Mouse (Mus musculus): ENCODE measurements around the gene Tbc1d4. TPM values are rescaled to one million over a fixed set of nuclear protein-coding genes. Genes with fewer than 3 reads are reported as not detected.
A peak's percentile ranks its signal among the peaks of the same experiment; 100 is the strongest.

Gene Tbc1d4
- polyA plus RNA-seq, 1 experiment from 2014 or later = 8.7 TPM

DNA sequence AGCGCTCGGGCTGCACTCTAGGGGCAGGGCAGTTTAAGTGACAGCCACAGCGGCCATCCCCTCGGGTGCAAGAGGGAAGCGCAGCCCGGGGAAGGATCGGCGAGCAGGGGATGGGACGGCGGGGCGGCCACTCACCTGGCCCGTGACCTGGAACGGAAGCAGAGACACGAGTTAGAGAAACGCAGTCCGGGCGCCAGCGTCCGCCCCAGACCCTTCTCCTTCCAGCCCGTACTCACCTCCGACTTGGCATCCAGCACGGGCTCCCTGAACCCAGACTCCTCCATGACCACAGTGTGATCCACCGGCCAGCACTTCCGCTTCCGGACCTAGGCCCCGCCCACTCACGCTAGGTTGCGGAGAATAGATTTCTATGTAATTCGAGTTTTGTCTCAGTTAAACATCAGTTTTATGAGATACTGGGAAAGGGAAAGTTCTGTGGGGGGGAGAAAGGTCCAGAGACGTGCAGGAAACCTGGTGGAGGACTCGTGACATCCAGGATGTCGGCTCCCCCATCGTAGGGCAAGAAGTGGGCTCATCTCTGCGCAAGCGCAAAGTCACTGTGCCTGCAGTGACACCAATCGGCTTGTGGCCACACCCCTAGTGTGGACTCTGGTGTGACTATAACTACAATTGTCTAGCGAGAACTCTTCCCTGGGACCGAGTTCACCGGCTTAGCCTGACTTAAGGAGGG is 31.3 kb upstream of the Tbc1d4 start, which contains the start of gene Commd6:
TSS of gene Commd6 (minus strand) at position 534 of the 691 bp plus-strand sequence.
- H3K27ac ChIP-seq (ENCODE audit: low read length) = peak within 1 kb of the TSS; percentile 69
- no peaks in the 10 kb centered on the region for H3K9me3 ChIP-seq (ENCODE audit: control insufficient read depth, low read depth, low read length)
- no peaks in the 10 kb centered on the region for H3K4me1 ChIP-seq (ENCODE audit: control insufficient read depth, insufficient read depth, low read length)
- H3K27me3 ChIP-seq (ENCODE audit: control insufficient read depth, insufficient read depth, low read length) = no peaks in the 10 kb centered on the region
- ATAC-seq (ENCODE audit: insufficient number of reproducible peaks, insufficient read depth, low FRiP score, low read depth) = peak; percentile 97
- peak within 1 kb of the TSS; percentile 79 for H3K4me3 ChIP-seq (ENCODE audit: low read depth, low read length)
- peak within 1 kb of the TSS; percentile 68 for H3K4me2 ChIP-seq (replicated peaks; ENCODE audit: low read depth, low read length)
- H3K9ac ChIP-seq (replicated peaks; ENCODE audit: low read depth, low read length) = peak within 1 kb of the TSS; percentile 68
- whole genome bisulfite sequencing = under 1% methylated on average over 35 of the region's 39 CpGs
- no peaks in the 10 kb centered on the region for H3K36me3 ChIP-seq (ENCODE audit: control insufficient read depth, insufficient read depth, low read length)

- no peak for ATAC-seq (ENCODE audit: insufficient number of reproducible peaks, insufficient read depth, low FRiP score, low read depth)
- Histone ChIP-seq H3K4me1 (ENCODE audit: control insufficient read depth, insufficient read depth, low read length) (no peaks in the 10 kb centered on the region), H3K27me3 (ENCODE audit: control insufficient read depth, insufficient read depth, low read length) (no peaks in the 10 kb centered on the region), H3K4me3 (ENCODE audit: low read depth, low read length) (no peak overlapping the region), H3K9me3 (ENCODE audit: control insufficient read depth, low read depth, low read length) (no peaks in the 10 kb centered on the region), H3K4me2 (replicated peaks; ENCODE audit: low read depth, low read length) (no peak overlapping the region), H3K9ac (replicated peaks; ENCODE audit: low read depth, low read length) (no peak overlapping the region), H3K27ac (ENCODE audit: low read length) (no peak overlapping the region), H3K36me3 (ENCODE audit: control insufficient read depth, insufficient read depth, low read length) (peaks cover 13% of the 10 kb centered on the region)
- WGBS = 90% methylated on average over 6 of the region's 6 CpGs
Measured at GRCm38 (mm10) chr14:101637381-101637780, 28.4 kb upstream of the Tbc1d4 start.

DNA sequence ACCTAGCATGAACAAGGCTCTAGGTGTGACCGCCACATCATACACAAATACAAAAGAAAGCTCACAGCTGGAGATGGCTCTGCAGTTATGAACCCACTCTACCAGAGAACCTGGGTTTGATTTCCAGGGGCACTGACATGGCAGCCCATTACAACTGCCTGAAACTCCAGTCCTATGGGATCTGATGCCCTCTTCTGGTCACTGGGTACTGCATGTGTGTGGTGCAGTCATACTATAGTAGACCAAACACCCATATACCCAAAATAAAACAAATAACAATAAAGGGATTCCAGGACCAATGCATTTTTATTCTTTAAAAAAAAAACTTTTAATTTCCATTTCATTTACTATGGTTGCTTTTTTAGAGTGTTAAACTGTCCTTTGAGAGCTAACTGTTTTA is 26.8 kb upstream of the Tbc1d4 start:
- H3K36me3 ChIP-seq (ENCODE audit: control insufficient read depth, insufficient read depth, low read length) = peaks cover 13% of the 10 kb centered on the region
- WGBS = 100% methylated on average over 1 of the region's 1 CpGs
- no peak for ATAC-seq (ENCODE audit: insufficient number of reproducible peaks, insufficient read depth, low FRiP score, low read depth)
- H3K4me1 ChIP-seq (ENCODE audit: control insufficient read depth, insufficient read depth, low read length) = no peaks in the 10 kb centered on the region
- no peaks in the 10 kb centered on the region for H3K27me3 ChIP-seq (ENCODE audit: control insufficient read depth, insufficient read depth, low read length)
- H3K9ac ChIP-seq (replicated peaks; ENCODE audit: low read depth, low read length) = no peak overlapping the region
- no peak overlapping the region for H3K4me3 ChIP-seq (ENCODE audit: low read depth, low read length)
- H3K27ac ChIP-seq (ENCODE audit: low read length) = no peak overlapping the region
- no peak overlapping the region for H3K4me2 ChIP-seq (replicated peaks; ENCODE audit: low read depth, low read length)
- no peaks in the 10 kb centered on the region for H3K9me3 ChIP-seq (ENCODE audit: control insufficient read depth, low read depth, low read length)

DNA sequence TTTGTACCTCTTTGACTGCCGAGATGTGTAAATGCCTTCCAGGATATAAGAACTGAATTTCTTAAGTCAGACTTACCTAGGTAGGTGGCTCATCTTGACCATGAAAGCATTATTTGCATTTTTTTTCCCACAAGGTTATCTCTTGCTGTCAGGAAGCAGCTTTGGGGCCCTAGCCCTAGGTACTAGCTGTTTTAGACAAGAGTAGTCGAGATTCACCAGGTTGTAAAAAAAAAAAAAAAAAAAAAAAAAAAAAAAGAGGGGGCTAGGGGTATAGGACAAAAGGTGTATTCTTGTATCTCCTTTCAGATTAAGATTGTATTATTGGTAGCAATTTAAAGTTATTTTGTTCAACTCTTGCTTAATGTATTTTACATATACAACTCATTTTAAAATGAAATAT is 21.6 kb upstream of the Tbc1d4 start:
- Histone ChIP-seq H3K9ac (replicated peaks; ENCODE audit: low read depth, low read length) (no peak overlapping the region), H3K4me1 (ENCODE audit: control insufficient read depth, insufficient read depth, low read length) (no peaks in the 10 kb centered on the region), H3K27me3 (ENCODE audit: control insufficient read depth, insufficient read depth, low read length) (no peaks in the 10 kb centered on the region), H3K27ac (ENCODE audit: low read length) (no peak overlapping the region), H3K36me3 (ENCODE audit: control insufficient read depth, insufficient read depth, low read length) (peaks cover 13% of the 10 kb centered on the region), H3K4me2 (replicated peaks; ENCODE audit: low read depth, low read length) (no peak overlapping the region), H3K4me3 (ENCODE audit: low read depth, low read length) (no peak overlapping the region), H3K9me3 (ENCODE audit: control insufficient read depth, low read depth, low read length) (no peaks in the 10 kb centered on the region)
- 89% methylated on average over 2 of the region's 2 CpGs for WGBS
- ATAC-seq (ENCODE audit: insufficient number of reproducible peaks, insufficient read depth, low FRiP score, low read depth) = no peak

DNA sequence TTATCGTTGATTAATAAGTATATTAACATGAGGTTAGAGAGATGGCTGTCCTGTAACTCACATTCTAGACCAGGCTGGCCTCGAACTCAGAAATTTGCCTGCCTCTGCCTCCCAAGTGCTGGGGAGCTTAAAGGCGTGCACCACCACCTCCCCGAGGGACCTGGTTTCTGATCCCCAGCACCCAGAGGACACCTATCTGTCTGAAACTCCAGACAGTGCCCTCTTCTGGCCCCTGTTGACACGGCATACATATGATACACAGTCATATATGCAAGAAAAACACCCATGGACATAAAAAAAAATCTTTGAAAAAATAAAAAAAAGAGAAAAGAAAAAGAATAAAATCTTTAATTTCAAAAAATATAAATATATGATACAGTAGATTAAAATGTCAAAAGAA is 8.7 kb upstream of the Tbc1d4 start:
- H3K27ac ChIP-seq (ENCODE audit: low read length) = no peak overlapping the region
- no peak overlapping the region for H3K9ac ChIP-seq (replicated peaks; ENCODE audit: low read depth, low read length)
- H3K4me3 ChIP-seq (ENCODE audit: low read depth, low read length) = no peak overlapping the region
- ATAC-seq (ENCODE audit: insufficient number of reproducible peaks, insufficient read depth, low FRiP score, low read depth) = no peak
- no peaks in the 10 kb centered on the region for H3K36me3 ChIP-seq (ENCODE audit: control insufficient read depth, insufficient read depth, low read length)
- no peaks in the 10 kb centered on the region for H3K9me3 ChIP-seq (ENCODE audit: control insufficient read depth, low read depth, low read length)
- no peaks in the 10 kb centered on the region for H3K4me1 ChIP-seq (ENCODE audit: control insufficient read depth, insufficient read depth, low read length)
- 89% methylated on average over 5 of the region's 5 CpGs for WGBS
- no peak overlapping the region for H3K4me2 ChIP-seq (replicated peaks; ENCODE audit: low read depth, low read length)
- H3K27me3 ChIP-seq (ENCODE audit: control insufficient read depth, insufficient read depth, low read length) = no peaks in the 10 kb centered on the region

- WGBS = 60% methylated on average over 9 of the region's 9 CpGs
- H3K27me3 ChIP-seq (ENCODE audit: control insufficient read depth, insufficient read depth, low read length) = no peaks in the 10 kb centered on the region
- H3K4me3 ChIP-seq (ENCODE audit: low read depth, low read length) = no peak overlapping the region
- H3K4me1 ChIP-seq (ENCODE audit: control insufficient read depth, insufficient read depth, low read length) = no peaks in the 10 kb centered on the region
- H3K9me3 ChIP-seq (ENCODE audit: control insufficient read depth, low read depth, low read length) = no peaks in the 10 kb centered on the region
- no peaks in the 10 kb centered on the region for H3K36me3 ChIP-seq (ENCODE audit: control insufficient read depth, insufficient read depth, low read length)
- H3K4me2 ChIP-seq (replicated peaks; ENCODE audit: low read depth, low read length) = no peak overlapping the region
- H3K27ac ChIP-seq (ENCODE audit: low read length) = no peak overlapping the region
- no peak for ATAC-seq (ENCODE audit: insufficient number of reproducible peaks, insufficient read depth, low FRiP score, low read depth)
- H3K9ac ChIP-seq (replicated peaks; ENCODE audit: low read depth, low read length) = no peak overlapping the region
Measured at GRCm38 (mm10) chr14:101616178-101616577, 7.2 kb upstream of the Tbc1d4 start.

DNA sequence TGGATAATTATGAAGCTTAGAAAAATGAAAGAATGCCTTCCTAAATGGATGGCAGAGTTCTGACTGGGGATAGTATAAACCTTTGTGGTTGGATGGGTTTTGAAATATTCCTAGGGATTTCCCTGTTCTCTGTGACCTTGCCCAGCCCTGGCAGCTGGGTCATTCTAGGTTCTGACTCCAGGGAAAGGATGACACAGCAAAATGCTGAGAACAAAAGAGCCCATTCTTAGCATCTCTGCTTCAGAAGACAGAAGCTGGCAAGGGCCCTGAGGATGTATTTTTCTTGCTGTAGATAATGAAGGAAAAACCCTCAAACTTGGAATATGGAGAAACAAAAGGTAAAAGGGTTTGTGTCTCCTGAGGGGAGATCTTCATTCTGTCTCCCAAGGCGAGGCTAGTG is 4.2 kb upstream of the Tbc1d4 start:
- no peak overlapping the region for H3K27ac ChIP-seq (ENCODE audit: low read length)
- H3K27me3 ChIP-seq (ENCODE audit: control insufficient read depth, insufficient read depth, low read length) = no peaks in the 10 kb centered on the region
- no peaks in the 10 kb centered on the region for H3K36me3 ChIP-seq (ENCODE audit: control insufficient read depth, insufficient read depth, low read length)
- no peaks in the 10 kb centered on the region for H3K9me3 ChIP-seq (ENCODE audit: control insufficient read depth, low read depth, low read length)
- ATAC-seq (ENCODE audit: insufficient number of reproducible peaks, insufficient read depth, low FRiP score, low read depth) = no peak
- WGBS = 68% methylated on average over 1 of the region's 1 CpGs
- H3K4me3 ChIP-seq (ENCODE audit: low read depth, low read length) = no peak overlapping the region
- H3K9ac ChIP-seq (replicated peaks; ENCODE audit: low read depth, low read length) = no peak overlapping the region
- H3K4me2 ChIP-seq (replicated peaks; ENCODE audit: low read depth, low read length) = no peak overlapping the region
- H3K4me1 ChIP-seq (ENCODE audit: control insufficient read depth, insufficient read depth, low read length) = no peaks in the 10 kb centered on the region

GRCm38 (mm10) chr14:101610701-101611100 is 1.7 kb upstream of the Tbc1d4 start:
- H3K27me3 ChIP-seq (ENCODE audit: control insufficient read depth, insufficient read depth, low read length) = no peaks in the 10 kb centered on the region
- no peak overlapping the region for H3K9ac ChIP-seq (replicated peaks; ENCODE audit: low read depth, low read length)
- no peaks in the 10 kb centered on the region for H3K9me3 ChIP-seq (ENCODE audit: control insufficient read depth, low read depth, low read length)
- H3K4me2 ChIP-seq (replicated peaks; ENCODE audit: low read depth, low read length) = no peak overlapping the region
- H3K36me3 ChIP-seq (ENCODE audit: control insufficient read depth, insufficient read depth, low read length) = no peaks in the 10 kb centered on the region
- no peak for ATAC-seq (ENCODE audit: insufficient number of reproducible peaks, insufficient read depth, low FRiP score, low read depth)
- H3K4me1 ChIP-seq (ENCODE audit: control insufficient read depth, insufficient read depth, low read length) = 0 out of 2 replicates have a peak, but pooled peaks cover 3% of the 10 kb centered on the region
- H3K27ac ChIP-seq (ENCODE audit: low read length) = no peak overlapping the region
- WGBS = 76% methylated on average over 10 of the region's 10 CpGs
- no peak overlapping the region for H3K4me3 ChIP-seq (ENCODE audit: low read depth, low read length)
